In the genomic region with DNA sequence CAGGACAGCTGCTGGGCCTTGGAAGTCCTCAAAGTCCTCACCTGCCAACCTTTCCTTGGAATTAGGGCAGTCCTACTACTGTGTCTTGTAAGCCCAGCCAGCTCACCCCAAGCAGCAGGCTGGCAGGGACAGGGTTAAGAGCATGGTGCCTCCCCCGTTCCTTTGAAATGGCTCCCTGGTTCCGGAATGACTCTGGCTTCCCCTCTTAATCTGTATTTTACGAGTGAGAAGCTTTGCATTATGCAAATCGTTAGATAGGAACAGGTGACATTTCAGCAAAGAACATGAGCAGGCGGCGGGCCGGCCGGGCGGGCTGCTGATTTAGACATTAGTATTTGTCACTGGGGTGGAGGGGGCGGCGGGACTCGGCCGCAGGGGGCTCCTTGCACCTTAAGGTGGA, we compare ENCODE assay signal across 8 mouse cellular contexts.
DNase-seq lines count a peak whose midpoint lies in the region; ATAC-seq and TF ChIP-seq lines count a peak whose summit lies in the region.

No protein-coding gene starts in this region.

- no peaks in the 10 kb centered on the region for H3K9me3 ChIP-seq in hindbrain, postnatal 0 days (ENCODE audit: low read length)

- peak overlapping the region; percentile 33 for H3K4me2 ChIP-seq in hindbrain, postnatal 0 days (ENCODE audit: low read depth, low read length)

- H3K4me3 ChIP-seq in hindbrain, postnatal 0 days (ENCODE audit: low read length): peak overlapping the region; percentile 2; the same call in 1 of the 2 replicates
- peak overlapping the region; percentile 2; the same call in 1 of the 2 replicates for H3K4me3 ChIP-seq in olfactory bulb, adult 2 months (ENCODE audit: insufficient read depth, low read depth, low read length)

- 6% methylated on average over 13 of the region's 13 CpGs for WGBS in hindbrain, postnatal 0 days
- WGBS in olfactory bulb, adult 2 months: 12% methylated on average over 13 of the region's 13 CpGs

- no peaks in the 10 kb centered on the region for H3K36me3 ChIP-seq in hindbrain, postnatal 0 days (ENCODE audit: insufficient read depth, low read length)

- TF ChIP-seq CTCF in brain, embryonic 14.5 days (IDR thresholded peaks at IDR 0.05; ENCODE audit: borderline replicate concordance, extremely low read depth, insufficient read depth, insufficient read length): no peak
- TF ChIP-seq CTCF in hindbrain, postnatal 0 days (IDR thresholded peaks at IDR 0.05; ENCODE audit: low read depth): no peak
- no peak for TF ChIP-seq CTCF in olfactory bulb, adult 2 months (IDR thresholded peaks at IDR 0.05; ENCODE audit: insufficient read depth, low read depth, low read length)

- TF ChIP-seq POLR2A in brain, embryonic 14.5 days (IDR thresholded peaks at IDR 0.05; ENCODE audit: borderline replicate concordance, extremely low read depth, insufficient read depth, insufficient read length, poor library complexity, severe bottlenecking): no peak
- TF ChIP-seq POLR2A in olfactory bulb, adult 2 months (IDR thresholded peaks at IDR 0.05; ENCODE audit: insufficient read depth, low read depth, low read length): no peak

- DNase-seq in layer of hippocampus, adult 11-12 months (ENCODE audit: low spot score): peak; percentile 25
- DNase-seq in layer of hippocampus, adult 9-10 months (ENCODE audit: low spot score): no peak
- peak; percentile 53 for DNase-seq in brain, embryonic 14.5 days (ENCODE audit: low read depth)
- DNase-seq in hindbrain, postnatal 0 days (ENCODE audit: low spot score): peak; percentile 21
- no peak for DNase-seq in ovary, postnatal 36 days (ENCODE audit: low spot score)
- no peak for DNase-seq in thymus, postnatal 10 days (ENCODE audit: low spot score in 2 of 2)
- DNase-seq in cerebellum, adult 18-20 months: no peak

- H3K27ac ChIP-seq in hindbrain, postnatal 0 days: no peak overlapping the region
- no peak overlapping the region for H3K27ac ChIP-seq in olfactory bulb, adult 2 months (ENCODE audit: insufficient read depth, low read depth, low read length)

- peaks cover 18% of the 10 kb centered on the region for H3K27me3 ChIP-seq in hindbrain, postnatal 0 days (ENCODE audit: insufficient read depth, low read length)

- H3K9ac ChIP-seq in hindbrain, postnatal 0 days (replicated peaks; ENCODE audit: low read length): no peak overlapping the region

- no peak for ATAC-seq in hindbrain, postnatal 0 days

- H3K4me1 ChIP-seq in hindbrain, postnatal 0 days (ENCODE audit: insufficient read depth, low read length): no peaks in the 10 kb centered on the region
- peaks cover 12% of the 10 kb centered on the region; the same call in 1 of the 2 replicates for H3K4me1 ChIP-seq in olfactory bulb, adult 2 months (ENCODE audit: control insufficient read depth, insufficient read depth, low read length)

Comparison
In these comparisons a context has a peak if more than half of its experiments do, and no peak if none do; other contexts are left out.
1. DNase-seq: peak in layer of hippocampus, adult 11-12 months (single experiment), brain, embryonic 14.5 days (single experiment) and hindbrain, postnatal 0 days (single experiment); none in layer of hippocampus, adult 9-10 months (single experiment), ovary, postnatal 36 days (single experiment), thymus, postnatal 10 days (0 of 2) and cerebellum, adult 18-20 months (0 of 2).